Mouse (Mus musculus) activated CD4-positive, CD25-positive, alpha-beta regulatory T cell, adult 9 weeks (primary cell): Measurements from ENCODE around the gene Klf2. TPM values are rescaled to one million over a fixed set of nuclear protein-coding genes. Genes with fewer than 3 reads are reported as not detected.

Source experiments
- polyA plus RNA-seq: library from polyadenylated mRNA; unstranded; fragments of 100-300 nt; shearing (Covaris generic); gene quantifications from one replicate; pipeline ENCODE4 v1.2.1, GENCODE M21; 2017

Gene Klf2
- polyA plus RNA-seq, result 12.4 TPM

GRCm38 (mm10) chr8:72318801-72319322 lies at the start of gene Klf2:
Gene Klf2 (plus strand): TSS chr8:72319033.

GRCm38 (mm10) chr8:72305210-72305905 lies 13.5 kb upstream of the Klf2 start, which contains the start of gene Gm10282:
Gene Gm10282 (minus strand): TSS chr8:72305260.

Other genes starting within 250 kb of the Klf2 start
- gene Olfr373, start 235.9 kb upstream of the Klf2 start, polyA plus RNA-seq, result 0.24 TPM
- gene Olfr374, start 212.0 kb upstream of the Klf2 start, polyA plus RNA-seq, result 0.22 TPM
- 367 TPM for gene Tpm4, start 184.1 kb upstream of the Klf2 start, polyA plus RNA-seq
- 220 TPM for gene Rab8a, start 157.8 kb upstream of the Klf2 start, polyA plus RNA-seq
- 31.6 TPM for gene Hsh2d, start 129.4 kb upstream of the Klf2 start, polyA plus RNA-seq
- not detected for gene Cib3, start 106.2 kb upstream of the Klf2 start, polyA plus RNA-seq
- not detected for gene Gm11034, start 105.4 kb upstream of the Klf2 start, polyA plus RNA-seq
- 126 TPM for gene Fam32a, start 99.3 kb upstream of the Klf2 start, polyA plus RNA-seq
- gene Ap1m1, start 79.0 kb upstream of the Klf2 start, polyA plus RNA-seq, result 180 TPM
- 6.2 TPM for gene Gm10282, start 13.8 kb upstream of the Klf2 start, polyA plus RNA-seq
- 55.5 TPM for gene Eps15l1, start 102.4 kb downstream of the Klf2 start, polyA plus RNA-seq
- gene Calr3, start 124.8 kb downstream of the Klf2 start, polyA plus RNA-seq, result 0.35 TPM
- 9.6 TPM for gene 1700030K09Rik, start 124.8 kb downstream of the Klf2 start, polyA plus RNA-seq
- 119 TPM for gene Cherp, start 156.2 kb downstream of the Klf2 start, polyA plus RNA-seq
- gene Slc35e1, start 173.6 kb downstream of the Klf2 start, polyA plus RNA-seq, result 4.3 TPM
- gene Med26, start 229.2 kb downstream of the Klf2 start, polyA plus RNA-seq, result 7.1 TPM